Mouse (Mus musculus) embryonic fibroblast, embryonic 13.5 days (primary cell): ENCODE data around the gene Lpar1.

Source experiments
- CTCF ChIP-seq: IDR thresholded peaks from 2 replicates; pipeline ENCODE4 v1.5.1; 2011; ENCODE audit warnings: mild to moderate bottlenecking, control low read depth, low read length, moderate library complexity, borderline replicate concordance; ENCODE audit not compliant: insufficient read depth
- POLR2A ChIP-seq: IDR thresholded peaks from 2 replicates; pipeline ENCODE4 v1.6.1; 2011; ENCODE audit warnings: low read depth, mild to moderate bottlenecking, control low read depth, low read length, moderate library complexity

DNA sequence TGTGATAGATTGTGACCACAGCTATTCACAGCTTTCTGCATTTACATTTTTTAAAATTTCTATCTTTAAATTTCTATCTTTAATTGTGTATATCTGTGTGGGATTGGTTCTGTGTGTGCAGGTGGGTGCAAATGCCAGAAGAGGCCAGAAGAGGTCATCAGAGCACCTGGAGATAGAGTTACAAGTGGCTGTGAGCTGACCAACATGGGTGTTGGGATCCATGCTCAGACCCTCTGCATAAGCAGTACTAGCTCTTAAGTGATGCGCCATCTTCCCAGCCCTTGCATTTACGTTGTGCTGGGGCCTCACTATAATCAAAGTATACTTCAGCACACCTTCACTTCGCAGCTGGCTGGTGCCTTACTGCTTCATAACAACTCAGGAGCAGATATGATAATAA, 138.2 kb downstream of the Lpar1 start:
- TF ChIP-seq CTCF: no peak
- TF ChIP-seq POLR2A: no peak
